Mouse (Mus musculus) kidney, postnatal 0 days (tissue): ENCODE data around the gene Tbata. TPM values are rescaled to one million over a fixed set of nuclear protein-coding genes. Genes with fewer than 3 reads are reported as not detected.

ENCODE experiments used
- ATAC-seq: fragments of 200-750 bp; cut with Nextera tagmentation; replicated peaks from 2 replicates; pipeline ENCODE4 v1.8.0; 2017; ENCODE audit warnings: low read depth, moderate number of reproducible peaks, moderate TSS enrichment, moderate library complexity; ENCODE audit not compliant: low FRiP score
- DNase-seq: peaks from one replicate; pipeline ENCODE4 v3.0.0-alpha.2; 2016; ENCODE audit warnings: low spot score
- H3K27ac ChIP-seq: fragments of 300-500 bp; sonication (generic); 2 replicates; pipeline ENCODE4 v1.5.1; 2014; ENCODE audit warnings: mild to moderate bottlenecking
- H3K27me3 ChIP-seq: fragments of 300-500 bp; sonication (generic); 2 replicates; pipeline ENCODE4 v1.6.1; 2014; ENCODE audit warnings: low read length, mixed read lengths; ENCODE audit not compliant: insufficient read depth
- H3K36me3 ChIP-seq: fragments of 300-500 bp; sonication (generic); 2 replicates; pipeline ENCODE4 v1.6.1; 2014; ENCODE audit warnings: low read length, mixed read lengths; ENCODE audit not compliant: insufficient read depth
- H3K4me1 ChIP-seq: fragments of 300-500 bp; sonication (generic); replicated peaks from 2 replicates; pipeline ENCODE4 v1.6.1; 2014; ENCODE audit warnings: antibody characterized with exemption, low read length, mixed read lengths; ENCODE audit not compliant: insufficient read depth
- H3K4me2 ChIP-seq: fragments of 300-500 bp; sonication (generic); 2 replicates; pipeline ENCODE4 v1.6.1; 2014; ENCODE audit warnings: mild to moderate bottlenecking, low read length, moderate library complexity, mixed read lengths
- H3K4me3 ChIP-seq: fragments of 300-500 bp; sonication (generic); replicated peaks from 2 replicates; pipeline ENCODE4 v1.5.1; 2014; ENCODE audit warnings: low read depth, low read length
- H3K9ac ChIP-seq: fragments of 300-500 bp; sonication (generic); 2 replicates; pipeline ENCODE4 v1.6.1; 2014; ENCODE audit warnings: low read depth, low read length
- H3K9me3 ChIP-seq: fragments of 300-500 bp; sonication (generic); replicated peaks from 2 replicates; pipeline ENCODE4 v1.6.1; 2016; ENCODE audit warnings: low read length, inconsistent platforms, mixed read lengths
- CTCF ChIP-seq: IDR thresholded peaks from 2 replicates; pipeline ENCODE4 v1.5.1; 2016; ENCODE audit warnings: antibody characterized with exemption, low read depth, mild to moderate bottlenecking, moderate library complexity
- WGBS: fragments of 180-500 bp; shearing (Covaris S2); extraction: QIAGEN DNeasy Blood & Tissue Kit; methylation state at CpG from one replicate; pipeline ENCODE4 v1.1.7; 2014; 5-methylcytosine and 5-hydroxymethylcytosine counted together
- polyA plus RNA-seq: library from polyadenylated mRNA; unstranded; fragments of >200 nt; fragmentation: Nextera tagmentation; extraction: Ambion mirVana; gene quantifications from 2 replicates; pipeline ENCODE4 v1.2.1, GENCODE M21; 2015

The Tbata gene
- polyA plus RNA-seq, 1 experiment from 2014 or later: 0.24 TPM

DNA sequence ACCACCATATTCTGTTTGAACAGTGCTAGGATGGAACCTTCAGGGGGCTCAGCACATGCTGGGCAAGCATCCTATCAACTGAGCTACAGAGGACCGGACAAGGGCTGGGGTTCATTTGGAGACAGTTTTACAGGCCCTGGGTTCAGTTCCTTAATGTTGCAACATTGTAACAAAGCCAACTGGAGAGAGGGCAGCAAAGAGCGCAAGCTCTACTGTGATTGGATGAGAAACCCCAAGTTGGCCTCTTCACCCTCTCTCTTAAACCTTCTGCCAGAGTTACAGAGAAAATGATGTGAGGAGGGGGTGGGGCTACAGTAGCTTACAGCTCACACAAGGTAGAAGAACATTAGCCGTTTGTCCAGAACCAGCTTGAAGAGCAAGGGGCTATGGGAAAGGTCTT is 15.2 kb downstream of the Tbata start:
- H3K36me3 ChIP-seq: no peaks in the 10 kb centered on the region
- no peak for DNase-seq
- no peak overlapping the region for H3K4me2 ChIP-seq
- WGBS: 61% methylated on average over 3 of the region's 3 CpGs
- no peaks in the 10 kb centered on the region for H3K27me3 ChIP-seq
- H3K27ac ChIP-seq: no peak overlapping the region
- no peak overlapping the region for H3K9ac ChIP-seq
- H3K4me1 ChIP-seq: no peaks in the 10 kb centered on the region
- ATAC-seq: no peak
- TF ChIP-seq CTCF: no peak
- H3K9me3 ChIP-seq: no peaks in the 10 kb centered on the region
- no peak overlapping the region for H3K4me3 ChIP-seq

DNA sequence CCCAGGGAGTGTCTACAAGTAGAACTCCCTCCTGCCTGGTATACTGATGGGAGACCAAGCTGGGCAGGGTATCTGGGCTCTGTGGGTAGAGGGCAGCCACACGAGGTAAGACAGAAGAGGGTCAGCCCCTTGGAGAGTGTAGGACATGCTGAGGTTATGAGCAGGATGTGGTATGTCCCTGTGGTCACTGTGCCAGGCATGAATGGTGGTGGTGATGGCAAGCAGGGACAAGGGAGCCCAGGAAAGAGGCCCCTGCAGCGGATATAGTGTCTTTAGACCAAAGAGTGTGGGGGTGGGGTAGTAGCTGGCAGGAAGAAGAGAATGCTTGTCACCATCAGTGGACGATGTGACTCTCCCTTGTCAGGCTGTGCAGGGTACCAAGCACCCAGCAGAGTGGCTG is 16.3 kb downstream of the Tbata start:
- no peaks in the 10 kb centered on the region for H3K27me3 ChIP-seq
- no peaks in the 10 kb centered on the region for H3K9me3 ChIP-seq
- H3K9ac ChIP-seq: no peak overlapping the region
- no peaks in the 10 kb centered on the region for H3K36me3 ChIP-seq
- 65% methylated on average over 3 of the region's 3 CpGs for WGBS
- TF ChIP-seq CTCF: no peak
- no peak for DNase-seq
- H3K4me1 ChIP-seq: no peaks in the 10 kb centered on the region
- ATAC-seq: no peak
- no peak overlapping the region for H3K27ac ChIP-seq
- H3K4me2 ChIP-seq: no peak overlapping the region
- H3K4me3 ChIP-seq: no peak overlapping the region

GRCm38 (mm10) chr10:61194611-61195010 is 22.9 kb downstream of the Tbata start:
- H3K4me1 ChIP-seq: no peaks in the 10 kb centered on the region
- H3K4me3 ChIP-seq: no peak overlapping the region
- H3K9ac ChIP-seq: no peak overlapping the region
- no peaks in the 10 kb centered on the region for H3K9me3 ChIP-seq
- ATAC-seq (no peak), DNase-seq (no peak)
- H3K27ac ChIP-seq: no peak overlapping the region
- H3K4me2 ChIP-seq: no peak overlapping the region
- no peaks in the 10 kb centered on the region for H3K36me3 ChIP-seq
- no peak for TF ChIP-seq CTCF
- 82% methylated on average over 9 of the region's 9 CpGs for WGBS
- H3K27me3 ChIP-seq: no peaks in the 10 kb centered on the region

- no peaks in the 10 kb centered on the region for H3K36me3 ChIP-seq
- DNase-seq: no peak
- no peak overlapping the region for H3K4me2 ChIP-seq
- H3K4me3 ChIP-seq: no peak overlapping the region
- WGBS: 65% methylated on average over 8 of the region's 8 CpGs
- no peaks in the 10 kb centered on the region for H3K4me1 ChIP-seq
- no peaks in the 10 kb centered on the region for H3K27me3 ChIP-seq
- H3K9ac ChIP-seq: no peak overlapping the region
- no peak for ATAC-seq
- no peak overlapping the region for H3K27ac ChIP-seq
- no peaks in the 10 kb centered on the region for H3K9me3 ChIP-seq
- TF ChIP-seq CTCF: no peak
Observed at GRCm38 (mm10) chr10:61195216-61195615, 23.5 kb downstream of the Tbata start.

- H3K36me3 ChIP-seq: no peaks in the 10 kb centered on the region
- H3K4me2 ChIP-seq: no peak overlapping the region
- no peak overlapping the region for H3K4me3 ChIP-seq
- no peak overlapping the region for H3K27ac ChIP-seq
- no peaks in the 10 kb centered on the region for H3K9me3 ChIP-seq
- no peaks in the 10 kb centered on the region for H3K27me3 ChIP-seq
- DNase-seq (no peak), ATAC-seq (no peak)
- TF ChIP-seq CTCF: no peak
- H3K9ac ChIP-seq: no peak overlapping the region
- H3K4me1 ChIP-seq: no peaks in the 10 kb centered on the region
- 87% methylated on average over 5 of the region's 5 CpGs for WGBS
Observed at GRCm38 (mm10) chr10:61195718-61196291, 24.1 kb downstream of the Tbata start.

DNA sequence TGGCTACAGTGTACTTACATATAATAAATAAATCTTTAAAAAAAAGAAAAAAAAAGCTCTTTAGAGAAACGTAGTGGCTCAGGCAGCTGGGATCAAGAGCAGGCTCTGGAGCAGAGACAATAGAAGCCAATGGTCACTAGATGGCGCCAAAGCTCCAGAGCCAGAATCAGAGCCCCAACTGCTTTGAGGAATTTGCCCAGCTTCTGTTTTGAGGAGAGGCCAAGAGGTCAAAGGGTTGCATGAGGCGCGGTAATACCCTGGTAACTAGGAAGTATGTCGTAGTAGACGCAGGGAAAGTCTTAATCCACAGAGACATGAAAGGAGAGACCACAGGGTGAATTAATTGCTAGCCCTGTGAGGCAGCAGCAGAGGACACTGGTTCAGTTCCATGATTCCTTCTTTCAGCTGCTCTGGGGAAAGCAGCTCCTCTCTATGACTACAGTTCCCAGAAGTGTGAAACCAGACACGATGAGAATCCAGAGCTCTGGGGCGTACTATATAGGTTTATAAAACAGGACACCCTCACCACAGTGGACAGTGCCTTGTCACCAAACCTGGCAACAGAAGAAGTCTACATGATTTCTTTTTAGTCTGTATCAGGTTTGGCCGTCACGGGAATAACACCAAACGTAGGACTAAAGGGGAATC is 27.9 kb downstream of the Tbata start:
- Histone ChIP-seq H3K4me1 (no peaks in the 10 kb centered on the region), H3K9me3 (no peaks in the 10 kb centered on the region), H3K9ac (no peak overlapping the region), H3K27me3 (no peaks in the 10 kb centered on the region), H3K36me3 (no peaks in the 10 kb centered on the region), H3K27ac (no peak overlapping the region), H3K4me2 (no peak overlapping the region), H3K4me3 (no peak overlapping the region)
- WGBS: 29% methylated on average over 11 of the region's 11 CpGs
- ATAC-seq (0 out of 2 replicates have a peak, but pooled peaks have one; percentile 24), DNase-seq (peak; percentile 92)
- peak; percentile 95 for TF ChIP-seq CTCF
